Mouse (Mus musculus) gonadal fat pad, adult 2 months (tissue): ENCODE measurements at regions not wholly inside any gene's neighbourhood (a gene's known extent, or its start where the extent isn't known, plus 50 kb on each side); places are given as distances from the start of the nearest gene placed in this dataset.

ENCODE experiments used
- DNase-seq: peaks from one replicate; pipeline ENCODE4 v3.0.0-alpha.2; 2012; ENCODE audit warnings: low read depth

DNA sequence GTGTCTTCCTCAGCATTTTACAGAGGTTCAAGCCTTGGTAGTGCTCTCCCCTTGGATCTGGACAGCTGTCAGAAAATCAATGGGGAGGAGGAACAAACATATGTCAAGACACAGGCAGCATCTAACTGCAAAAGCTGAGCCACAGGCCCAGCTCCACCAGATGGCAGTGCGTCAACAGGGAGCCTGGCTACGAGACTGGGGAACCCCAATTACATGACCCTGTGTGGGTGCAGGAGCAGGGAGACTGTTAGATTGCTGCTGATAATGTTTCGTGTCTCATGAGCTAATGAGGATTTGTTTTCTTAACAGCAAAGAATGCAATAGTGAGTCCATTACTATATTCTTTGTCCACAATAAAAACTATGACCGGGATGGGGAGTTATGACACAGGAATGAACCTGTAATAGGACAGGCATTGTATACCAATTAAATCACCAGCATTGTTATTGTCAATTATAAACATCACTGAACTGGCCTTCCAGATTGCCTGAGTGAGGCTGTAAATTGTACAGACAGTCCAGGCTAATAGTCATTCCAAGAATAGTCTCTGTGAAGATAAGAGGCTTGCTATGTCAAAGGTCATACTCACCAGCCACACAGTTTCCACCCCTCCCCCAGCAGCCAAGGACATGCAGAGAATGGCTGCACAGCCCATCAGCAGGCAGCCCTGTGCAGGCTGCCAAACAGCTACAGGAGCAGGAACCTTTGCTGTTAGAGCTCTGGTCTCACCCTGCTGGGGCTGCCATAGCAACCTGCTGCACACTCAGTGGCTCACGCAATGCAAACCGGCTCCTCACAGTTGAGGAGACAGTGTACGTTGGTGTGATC is 58.8 kb upstream of the Barx2 start:
- no peak for DNase-seq

DNA sequence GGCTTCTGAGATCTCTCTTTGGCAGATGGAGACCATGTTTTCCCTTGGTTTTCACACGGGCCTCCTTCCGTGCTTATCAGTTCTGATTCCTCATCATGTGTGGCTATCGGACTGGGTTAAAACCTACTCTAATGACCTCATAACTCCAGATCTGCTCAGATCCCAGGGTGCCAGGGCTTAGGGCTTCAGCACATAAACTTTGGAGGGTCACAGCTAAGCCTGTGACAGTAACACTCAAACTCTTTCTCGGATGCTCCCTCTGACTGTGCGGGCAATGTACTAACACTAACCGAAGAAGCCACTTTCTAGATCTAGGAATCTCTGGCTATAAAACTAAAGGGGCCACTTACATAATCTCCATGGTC is 59.3 kb upstream of the Barx2 start:
- no peak for DNase-seq

DNA sequence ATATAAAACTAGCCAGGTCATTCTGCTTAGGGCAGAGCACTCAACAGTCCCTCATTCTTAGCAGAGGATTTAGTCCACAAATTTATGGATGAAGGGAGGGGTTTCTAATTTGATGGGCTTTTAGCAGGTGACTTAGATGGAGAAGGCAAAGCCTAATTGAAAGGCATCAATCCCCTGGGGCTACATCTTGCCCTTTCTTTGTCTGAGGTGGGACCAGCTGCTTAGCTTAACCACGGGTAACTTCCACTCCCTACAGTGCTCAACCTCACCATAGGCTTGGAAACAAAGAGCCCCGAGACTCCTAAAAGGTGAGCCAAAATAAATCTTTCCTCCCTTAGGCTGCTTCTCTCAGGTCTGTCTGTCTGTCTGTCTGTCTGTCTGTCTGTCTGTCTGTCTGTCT is 62.9 kb upstream of the Barx2 start:
- no peak for DNase-seq

DNA sequence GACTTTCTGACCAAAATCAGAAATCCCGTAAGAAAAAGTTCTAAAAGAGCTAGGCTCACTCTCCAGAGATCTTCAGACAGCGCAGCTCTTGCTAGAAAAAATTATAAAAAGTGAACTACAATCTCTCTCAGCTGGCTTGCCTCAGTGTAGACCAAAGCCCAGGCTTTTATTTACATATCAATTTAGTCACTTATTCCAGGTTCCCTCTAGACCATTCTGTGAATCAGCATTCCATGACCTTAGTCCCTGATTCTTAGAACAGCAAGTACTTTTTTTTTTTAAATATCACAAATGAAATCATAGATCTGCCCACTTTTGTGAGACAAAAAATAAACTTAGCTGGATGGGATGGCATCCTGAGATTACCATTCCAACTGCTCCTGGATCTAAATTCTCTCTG is 64.8 kb upstream of the Barx2 start:
- no peak for DNase-seq

DNA sequence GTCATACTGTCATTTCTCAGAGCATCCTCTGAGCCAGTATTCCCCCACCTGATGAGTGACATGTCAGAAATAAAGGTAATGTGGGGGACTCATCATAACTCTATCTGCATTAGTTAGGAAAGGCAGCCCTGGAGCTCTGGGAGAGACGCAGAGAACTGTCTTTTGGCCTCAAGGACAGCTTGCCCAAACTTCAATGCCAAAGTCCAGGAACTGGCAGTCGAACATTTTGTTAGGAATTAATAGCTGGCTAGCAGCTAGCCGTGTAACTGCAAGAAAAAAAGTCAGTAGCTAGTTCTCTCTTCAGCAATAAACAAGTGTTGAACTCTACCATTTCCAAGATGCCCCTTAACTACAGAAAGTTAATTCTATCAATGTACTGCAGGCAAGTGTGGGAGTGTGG is 65.9 kb upstream of the Barx2 start:
- DNase-seq: no peak

DNA sequence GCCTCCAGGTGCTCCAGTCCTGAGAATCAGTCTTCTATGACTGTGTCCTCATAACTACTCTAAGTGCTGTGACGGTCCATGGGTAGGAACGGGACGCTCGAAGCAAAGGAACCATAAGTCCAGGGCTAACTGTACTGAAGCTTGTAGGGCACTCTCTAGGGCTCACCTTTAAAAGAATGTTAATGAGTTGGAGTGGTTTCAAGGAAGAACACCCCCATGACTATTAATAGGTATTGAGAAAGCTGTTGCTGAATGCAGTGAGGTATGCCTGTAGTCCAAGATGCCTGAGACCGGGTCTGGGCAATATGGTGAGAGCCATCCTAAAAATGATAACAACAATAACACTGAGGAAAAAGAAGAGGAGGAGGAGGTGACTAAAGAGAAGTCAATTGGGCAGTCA is 67.2 kb upstream of the Barx2 start:
- no peak for DNase-seq

DNA sequence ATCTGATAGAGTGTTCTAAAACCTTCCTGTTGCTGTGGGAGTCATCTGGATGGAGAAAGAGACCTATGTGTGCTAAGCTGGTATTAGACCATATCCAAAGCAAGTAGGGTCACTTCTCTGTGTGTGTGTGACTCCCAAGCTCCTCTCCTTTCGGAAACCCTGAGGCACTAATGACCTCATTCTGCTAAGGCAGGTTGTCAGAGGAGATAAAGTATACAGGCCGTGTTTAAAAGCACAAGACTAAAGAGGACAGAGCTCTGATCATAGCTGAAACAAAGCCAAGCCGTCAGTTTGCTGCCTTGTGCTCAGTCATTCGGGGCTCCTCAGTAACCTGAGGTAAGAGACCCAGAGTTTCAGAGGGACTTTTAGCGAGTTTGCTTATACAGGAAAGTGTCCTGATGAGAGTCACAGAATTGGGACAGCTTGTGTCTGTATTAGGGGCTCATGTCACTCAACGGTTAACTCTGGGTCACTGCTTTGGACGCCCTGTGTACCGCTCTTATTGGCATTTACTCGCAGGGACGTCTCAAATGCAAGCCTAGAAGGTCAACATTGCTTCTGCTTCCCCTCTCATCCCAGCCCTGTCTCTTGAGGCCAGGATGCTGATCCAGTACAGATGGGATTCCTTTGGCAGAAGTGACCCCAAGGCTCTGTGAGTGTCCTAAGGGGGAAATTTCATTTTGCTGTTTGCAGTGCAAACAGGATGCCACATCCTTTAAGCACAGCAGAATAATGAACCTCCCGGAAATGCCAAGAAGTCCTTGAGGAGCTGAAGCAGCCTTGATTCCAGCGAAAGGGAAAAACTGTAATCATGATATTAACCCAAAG is 70.7 kb upstream of the Barx2 start:
- DNase-seq: no peak

DNA sequence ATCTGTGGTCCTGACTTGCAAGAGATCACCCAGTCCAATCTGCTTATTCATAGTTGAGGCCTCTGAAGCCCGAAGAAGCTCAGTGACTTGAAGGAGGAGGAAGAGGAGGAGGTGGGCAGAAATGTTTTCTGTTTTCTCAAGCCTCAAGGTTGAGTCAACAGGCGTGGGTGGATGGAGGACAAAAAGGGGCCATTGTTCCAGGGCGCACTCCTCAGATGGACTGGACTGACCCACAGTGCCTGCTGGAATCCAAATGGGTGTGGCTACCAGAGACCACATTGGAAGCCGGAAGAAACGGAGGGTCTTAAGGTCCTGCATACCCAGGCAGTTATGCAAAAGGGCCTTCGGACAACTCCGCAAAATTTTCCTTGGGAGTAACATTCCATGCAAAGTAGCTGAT is 75.6 kb upstream of the Barx2 start:
- DNase-seq: no peak

DNA sequence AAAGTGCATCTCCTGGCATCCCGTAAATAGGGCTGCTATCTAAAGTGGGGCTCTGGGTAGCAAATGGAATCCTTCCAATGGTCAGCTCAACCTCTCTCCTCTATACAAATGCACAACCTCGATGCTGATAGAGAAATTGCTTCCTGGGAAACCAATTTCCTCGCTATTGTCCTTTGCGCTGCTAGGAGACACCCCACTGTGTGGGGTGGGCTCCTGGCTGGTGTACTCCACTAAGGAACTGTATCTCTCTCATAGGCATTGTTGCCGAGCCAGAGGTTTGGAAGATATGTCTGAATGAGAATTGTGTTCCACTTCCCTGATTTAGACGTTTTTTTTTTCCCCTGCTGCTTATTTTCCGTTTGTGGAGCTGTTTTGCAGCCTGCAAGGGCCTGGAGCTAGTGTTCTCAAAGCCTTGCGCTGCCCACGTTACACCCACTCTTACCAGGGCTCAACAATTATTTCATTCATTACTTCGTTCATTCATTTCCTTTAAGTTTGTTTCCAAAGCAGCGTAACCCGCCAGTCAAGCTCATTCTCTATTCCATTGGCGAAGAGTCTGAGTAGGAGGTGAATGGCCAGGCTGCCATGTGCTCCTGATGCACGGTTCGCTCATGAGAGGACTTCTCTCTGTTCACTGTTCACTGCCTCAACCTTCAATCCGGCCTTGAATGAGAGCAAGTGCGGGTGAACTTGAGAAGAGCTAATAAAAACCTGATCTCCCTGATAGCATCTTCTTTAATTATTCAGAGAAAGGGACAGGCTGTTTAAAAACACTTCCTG is 76.5 kb upstream of the Barx2 start:
- no peak for DNase-seq

DNA sequence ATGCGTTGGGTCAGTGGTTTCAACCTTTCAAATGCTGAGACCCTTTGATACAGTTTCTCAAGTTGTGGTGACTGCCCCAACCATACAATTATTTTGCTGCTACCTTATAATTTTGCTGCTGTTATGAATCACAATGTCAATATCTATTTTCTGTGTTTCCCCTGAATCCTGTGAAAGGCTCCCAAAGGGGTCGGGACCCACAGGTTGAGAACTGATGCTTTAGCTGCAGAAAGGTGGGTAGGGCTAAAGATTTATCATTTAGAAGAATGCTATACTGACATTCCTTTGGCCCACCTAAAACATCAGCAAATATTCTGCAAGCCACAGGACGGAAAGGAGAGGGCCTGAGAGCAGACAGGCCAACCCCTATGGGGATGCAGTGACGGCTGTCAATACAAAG is 77.2 kb upstream of the Barx2 start:
- no peak for DNase-seq

DNA sequence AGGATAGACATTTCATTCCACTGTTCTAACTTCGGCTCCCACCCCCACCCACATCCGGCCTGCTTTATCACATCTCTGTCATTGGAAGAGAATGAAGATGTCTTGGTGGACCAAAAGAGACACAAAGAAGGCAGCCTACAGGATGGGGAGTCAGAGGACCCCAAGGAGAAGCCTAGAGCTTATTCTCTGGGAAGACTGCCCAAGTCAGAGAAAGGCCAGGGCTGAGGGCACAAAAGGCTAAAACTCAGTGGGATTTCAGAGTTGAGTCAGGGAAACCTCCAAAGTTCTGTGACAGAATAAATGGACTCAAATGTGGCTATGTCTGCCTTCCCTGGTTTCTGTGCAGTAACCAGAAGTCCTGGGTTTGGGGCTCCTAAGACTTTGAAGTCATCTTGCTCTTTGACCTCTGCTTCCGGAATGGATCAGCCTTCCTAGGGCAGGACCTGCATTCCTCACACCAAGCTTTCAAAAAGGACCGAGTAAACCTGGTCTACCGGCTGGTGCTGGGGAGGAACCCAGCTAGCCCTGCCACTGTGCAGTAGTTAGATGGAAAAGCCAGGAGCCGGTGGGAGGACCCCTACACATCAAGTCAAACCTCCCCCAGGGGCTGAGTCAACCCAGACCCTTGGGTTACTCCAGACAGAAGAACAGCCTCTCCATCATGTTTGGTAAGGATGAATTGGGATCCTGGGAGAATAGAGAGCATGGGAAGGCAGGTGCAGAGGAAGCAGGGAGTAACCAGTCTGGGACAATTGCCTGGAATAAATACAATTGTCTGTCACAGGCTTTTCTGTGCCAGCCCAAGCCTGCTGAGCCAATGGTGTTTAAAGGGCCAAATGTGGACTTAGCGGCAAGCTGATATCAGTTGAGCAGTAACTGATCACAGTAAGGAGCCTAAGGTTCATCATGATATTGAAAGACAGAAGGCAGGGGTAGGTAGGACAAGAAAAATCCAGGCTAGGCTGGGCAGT is 80.7 kb upstream of the Barx2 start:
- DNase-seq: no peak

DNA sequence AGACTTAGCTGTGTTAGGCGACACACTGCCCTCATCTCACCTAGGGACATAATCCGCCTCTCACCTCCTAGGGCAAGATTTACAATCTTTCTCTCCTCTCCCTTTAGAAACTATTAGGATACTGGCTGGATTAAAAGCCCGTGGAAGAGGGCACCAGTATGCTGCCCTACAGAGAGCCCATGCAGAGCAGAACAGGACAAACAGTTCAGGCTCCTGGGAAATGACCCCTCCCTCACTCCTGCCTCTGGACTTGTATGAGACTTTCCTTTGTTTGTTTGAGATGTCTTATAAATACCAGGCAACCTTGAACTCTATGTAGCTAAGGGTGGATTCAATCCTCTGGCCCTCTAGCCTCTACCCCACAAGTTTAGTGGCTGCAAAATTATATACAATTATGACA is 81.8 kb upstream of the Barx2 start:
- no peak for DNase-seq

DNA sequence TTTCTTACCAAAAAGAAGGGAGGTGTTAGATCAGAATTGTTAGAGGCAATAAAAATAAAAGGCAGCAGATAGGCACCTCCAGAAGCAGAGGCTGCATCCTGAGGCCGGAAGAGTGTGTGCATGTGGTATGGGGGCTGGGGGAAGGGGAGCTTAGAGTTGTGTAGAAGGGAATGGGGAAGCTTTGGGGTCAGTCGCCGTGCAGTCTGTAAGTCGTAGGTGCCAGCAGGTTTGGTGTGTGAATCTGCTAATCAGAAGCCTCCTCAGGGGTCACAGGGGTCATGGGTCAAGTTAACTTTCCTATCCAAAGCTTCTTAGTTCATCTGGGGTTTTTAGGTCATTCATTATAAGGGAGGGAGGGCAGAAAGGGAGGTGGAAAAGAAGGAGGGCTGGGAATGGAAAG is 82.4 kb upstream of the Barx2 start:
- no peak for DNase-seq

DNA sequence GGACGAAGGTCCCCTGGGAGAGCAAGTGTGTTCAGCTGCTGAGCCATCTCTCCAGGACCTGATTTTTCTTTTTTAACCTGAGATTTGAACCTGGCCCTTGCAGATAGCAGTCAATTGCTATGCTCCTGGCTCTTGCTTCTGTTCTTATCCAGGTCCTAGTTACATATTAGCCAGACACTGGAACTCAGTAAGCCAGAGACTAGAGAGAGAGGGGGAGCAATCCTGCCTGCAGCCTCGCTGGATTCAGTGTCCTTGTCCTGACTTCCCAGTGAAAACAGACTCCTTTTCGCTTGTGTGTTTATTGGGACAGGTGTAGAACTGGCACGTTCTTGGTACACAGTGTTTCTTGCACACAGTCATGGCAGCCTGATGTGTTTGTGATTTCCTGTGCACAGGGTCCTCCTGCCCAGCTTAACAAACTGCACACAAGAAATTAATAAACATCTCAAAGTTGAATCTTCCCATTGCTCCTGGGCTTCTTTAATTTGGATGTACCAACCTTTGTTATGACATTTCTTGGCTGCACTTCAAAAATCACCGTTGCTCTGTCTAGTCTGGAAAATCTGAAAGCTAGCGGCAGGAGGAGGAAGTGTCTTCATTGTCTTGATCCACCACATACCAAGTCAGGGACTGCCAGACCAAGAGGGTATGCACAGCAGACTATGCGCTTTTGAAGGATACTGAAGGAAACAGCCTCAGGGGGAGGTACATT is 83.4 kb upstream of the Barx2 start:
- no peak for DNase-seq

DNA sequence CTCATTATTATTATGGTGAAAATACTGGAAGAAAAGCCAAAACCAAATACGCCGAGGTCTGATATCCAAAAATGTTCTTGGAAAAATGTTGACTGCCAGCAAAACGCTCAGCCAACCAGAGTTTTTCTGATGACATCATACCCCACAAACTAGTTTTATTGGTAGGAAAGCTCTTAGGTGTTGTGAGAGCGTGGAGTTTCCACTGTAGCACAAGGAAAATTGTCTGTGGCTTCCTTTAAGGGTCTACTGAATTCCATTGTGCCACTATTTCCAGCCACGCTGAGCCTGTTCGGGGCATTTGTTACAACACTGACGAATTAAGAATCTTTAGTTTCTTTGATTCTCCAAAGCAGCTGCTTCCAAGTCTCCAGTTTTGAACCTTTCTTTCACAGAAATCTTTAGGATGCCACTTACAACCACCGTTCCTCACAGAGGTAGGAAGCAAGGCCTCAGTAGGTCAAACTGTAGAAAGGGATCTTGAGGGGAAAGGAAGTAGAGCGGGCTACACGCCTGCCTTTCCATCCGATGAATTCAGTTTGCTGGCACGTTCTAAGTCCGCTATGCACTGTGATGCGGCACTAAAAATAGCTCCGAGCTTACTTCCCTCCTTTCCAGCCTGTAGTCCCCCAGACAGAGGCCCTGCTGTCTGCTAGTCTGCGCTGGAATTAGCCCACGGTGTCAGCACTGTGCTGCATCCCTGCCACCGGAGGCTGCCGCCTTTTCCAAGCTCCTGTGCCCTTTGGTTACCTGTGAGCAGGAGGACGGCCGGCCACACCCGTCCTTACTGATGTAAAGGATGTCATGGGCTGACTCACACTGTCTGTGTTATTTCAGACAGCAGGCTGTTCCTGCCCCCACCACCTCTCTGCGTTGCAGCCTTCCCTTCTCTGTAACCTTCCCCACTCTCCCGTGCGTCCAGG is 84.2 kb upstream of the Barx2 start:
- DNase-seq: no peak

DNA sequence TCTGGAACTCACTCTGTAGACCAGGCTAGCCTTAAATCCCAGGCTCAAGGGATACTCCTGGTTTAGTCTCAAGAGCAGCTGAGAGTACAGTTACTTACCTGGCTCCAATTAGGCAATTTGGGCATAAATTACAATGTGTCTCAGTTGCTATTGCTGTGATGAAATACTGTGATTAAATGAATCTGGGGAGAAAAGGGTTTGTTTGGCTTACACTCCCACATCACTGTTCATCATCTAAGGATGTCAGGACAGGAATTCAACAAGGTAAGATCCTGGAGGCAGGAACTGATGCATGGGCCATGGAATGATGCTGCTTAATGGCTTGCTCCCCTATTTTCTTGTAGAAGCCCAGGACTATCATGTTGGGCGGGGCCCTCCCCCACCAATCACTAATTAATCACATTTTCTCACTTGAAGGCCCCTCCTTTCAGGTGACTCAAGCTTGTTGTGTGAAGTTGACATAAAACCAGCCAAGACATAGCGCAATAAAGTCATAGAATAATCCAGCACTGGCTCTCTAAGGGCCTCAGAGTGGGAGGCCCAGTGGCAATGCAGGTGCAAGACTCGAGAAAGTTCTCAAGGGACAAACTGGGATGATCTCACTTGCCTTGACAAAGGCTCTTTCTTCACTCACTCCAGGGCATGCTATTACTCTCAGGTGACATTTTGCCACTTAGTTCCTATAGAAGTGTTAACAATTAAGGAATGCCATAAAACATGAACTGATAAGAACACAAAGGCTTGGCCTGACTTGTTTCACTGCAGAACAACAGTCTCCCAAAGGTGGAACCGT is 85.4 kb upstream of the Barx2 start:
- DNase-seq: peak; percentile 99

DNA sequence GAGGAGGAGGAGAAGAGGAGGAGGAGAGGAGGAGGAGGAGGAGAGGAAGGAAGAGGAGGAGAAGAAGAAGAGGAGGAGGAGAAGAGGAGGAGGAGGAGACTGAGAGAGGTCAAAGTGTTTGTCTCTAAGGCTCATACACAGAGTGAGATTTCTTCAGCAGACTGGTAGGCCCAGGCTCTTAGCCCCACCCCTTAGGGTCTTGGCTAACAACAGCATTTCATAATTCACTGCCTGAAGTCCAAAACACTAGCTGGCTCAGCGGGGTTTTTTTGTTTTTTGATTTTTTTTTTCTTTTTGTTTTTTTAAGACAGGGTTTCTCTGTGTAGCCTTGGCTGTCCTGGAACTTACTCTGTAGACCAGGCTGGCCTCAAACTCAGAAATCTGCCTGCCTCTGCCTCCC is 86.5 kb upstream of the Barx2 start:
- no peak for DNase-seq

DNA sequence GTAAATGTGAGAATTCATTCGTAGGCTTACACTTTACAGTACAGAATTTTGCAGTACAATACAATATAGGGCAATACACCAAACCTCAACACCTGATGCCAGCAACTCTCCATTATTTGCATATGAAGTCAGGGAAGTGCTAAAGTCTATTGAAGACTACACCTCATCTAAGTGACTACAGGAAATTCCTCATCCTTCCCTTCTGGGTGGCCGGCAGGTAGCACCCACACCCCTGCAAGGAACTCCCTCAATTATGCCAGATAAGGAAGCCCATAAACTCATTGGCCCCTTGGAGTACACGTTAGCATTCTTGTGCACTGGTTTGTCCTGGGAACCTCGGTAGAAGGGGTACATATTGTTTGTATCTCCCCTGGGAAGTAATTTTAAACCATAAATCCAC is 89.7 kb upstream of the Barx2 start:
- no peak for DNase-seq

DNA sequence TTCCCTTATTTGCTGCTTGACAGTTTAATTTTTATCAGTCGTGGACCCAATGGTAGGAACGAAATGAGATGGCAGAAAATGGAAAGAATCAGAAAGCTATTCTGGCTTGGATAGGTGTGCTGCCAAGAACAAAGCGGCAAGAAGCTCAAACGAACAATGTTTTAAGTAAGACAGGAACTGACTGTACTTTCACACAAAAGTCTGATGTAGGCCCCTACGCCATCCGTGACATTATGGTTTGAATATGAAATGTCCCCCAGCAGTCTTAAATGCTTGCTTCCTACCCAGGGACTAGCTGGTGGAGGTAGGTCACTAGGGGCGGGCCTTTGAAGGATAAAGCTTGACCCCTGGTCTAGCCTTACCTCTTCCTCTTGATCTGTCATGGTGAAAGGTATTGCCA is 90.5 kb upstream of the Barx2 start:
- no peak for DNase-seq
